Mouse (Mus musculus) myocyte (in vitro differentiated cells): Measurements from ENCODE around the gene Tsacc. TPM values are rescaled to one million over a fixed set of nuclear protein-coding genes. Genes with fewer than 3 reads are reported as not detected.
"Not testable (repeated sequence)": the region's sequence is repeated elsewhere in the genome, so short reads cannot be mapped to it uniquely, and the experiment has no call there.

Experiments
- H3K27me3 ChIP-seq: one replicate; pipeline ENCODE4 v1.6.1; 2011; ENCODE audit not compliant: control insufficient read depth, insufficient read depth, insufficient read length
- H3K36me3 ChIP-seq: one replicate; pipeline ENCODE4 v1.6.1; 2011; ENCODE audit not compliant: control insufficient read depth, insufficient read depth
- H3K4me2 ChIP-seq: one replicate; pipeline ENCODE4 v1.6.1; 2011; ENCODE audit warnings: low read depth, control low read depth
- H3K4me3 ChIP-seq: one replicate; pipeline ENCODE4 v1.5.1; 2011; ENCODE audit warnings: mild to moderate bottlenecking, control low read depth, moderate library complexity
- H3K79me2 ChIP-seq: one replicate; pipeline ENCODE4 v1.6.1; 2011; ENCODE audit not compliant: control insufficient read depth, insufficient read depth
- H3ac ChIP-seq: one replicate; pipeline ENCODE4 v1.6.1; 2011; ENCODE audit not compliant: control insufficient read depth, insufficient read length
- CEBPB ChIP-seq: IDR thresholded peaks from 2 replicates; pipeline ENCODE4 v1.6.1; 2011; ENCODE audit warnings: mild to moderate bottlenecking, moderate library complexity; ENCODE audit not compliant: poor library complexity, insufficient read depth, severe bottlenecking
- E2F4 ChIP-seq: IDR thresholded peaks from one replicate; pipeline ENCODE4 v1.6.1; 2011; ENCODE audit warnings: mild to moderate bottlenecking, control low read depth, moderate library complexity; ENCODE audit not compliant: insufficient read depth
- MAX ChIP-seq: IDR thresholded peaks from one replicate; pipeline ENCODE4 v1.6.1; 2011; ENCODE audit warnings: low read depth, mild to moderate bottlenecking, control low read depth
- MYOD1 ChIP-seq, 3 experiments: IDR thresholded peaks; one replicate each; pipeline ENCODE4 v1.6.1; 2011; ENCODE audit warnings: control low read depth in 2 of 3, low read depth in 2 of 3, mild to moderate bottlenecking in 2 of 3, moderate library complexity in 1 of 3; ENCODE audit not compliant: insufficient read length in 2 of 3, control insufficient read depth in 1 of 3
- MYOG ChIP-seq, 3 experiments: IDR thresholded peaks; one replicate each; pipeline ENCODE4 v1.6.1; 2011; ENCODE audit warnings: control low read depth in 2 of 3, low read depth in 2 of 3, mild to moderate bottlenecking in 2 of 3; ENCODE audit not compliant: insufficient read length in 2 of 3, control insufficient read depth in 1 of 3, insufficient read depth in 1 of 3
- POLR2A ChIP-seq: IDR thresholded peaks from one replicate; pipeline ENCODE4 v1.6.1; 2011; ENCODE audit warnings: low read depth, mild to moderate bottlenecking, control low read depth, moderate library complexity; ENCODE audit not compliant: insufficient read length
- POLR2AphosphoS2 ChIP-seq: IDR thresholded peaks from one replicate; pipeline ENCODE4 v1.6.1; 2011; ENCODE audit warnings: low read depth, control low read depth; ENCODE audit not compliant: insufficient read length
- REST ChIP-seq: IDR thresholded peaks from one replicate; pipeline ENCODE4 v1.6.1; 2011; ENCODE audit warnings: mild to moderate bottlenecking, control low read depth, moderate library complexity; ENCODE audit not compliant: insufficient read depth, insufficient read length
- SRF ChIP-seq: IDR thresholded peaks from one replicate; pipeline ENCODE4 v1.6.1; 2011; ENCODE audit warnings: low read depth; ENCODE audit not compliant: control insufficient read depth, insufficient read length
- TCF12 ChIP-seq: IDR thresholded peaks from one replicate; pipeline ENCODE4 v1.6.1; 2011; ENCODE audit warnings: mild to moderate bottlenecking, control low read depth; ENCODE audit not compliant: poor library complexity, insufficient read depth, severe bottlenecking
- TCF3 ChIP-seq: IDR thresholded peaks from one replicate; pipeline ENCODE4 v1.6.1; 2011; ENCODE audit warnings: low read depth, control low read depth; ENCODE audit not compliant: insufficient read length
- USF1 ChIP-seq: IDR thresholded peaks from one replicate; pipeline ENCODE4 v1.6.1; 2011; ENCODE audit warnings: low read depth, mild to moderate bottlenecking, control low read depth, moderate library complexity
- polyA plus RNA-seq: library from polyadenylated mRNA; unstranded; fragments of >200 nt; fragmentation: generic; extraction: Trizol; gene quantifications from one replicate; pipeline ENCODE4 v1.2.1, GENCODE M21; 2012; ENCODE audit warnings: missing spikeins

Tsacc gene
- polyA plus RNA-seq, 1 experiment: 2.7 TPM

GRCm38 (mm10) chr3:88268991-88269390 lies 27.8 kb downstream of the Tsacc start:
- H3K27me3 ChIP-seq: peaks cover 16% of the 10 kb centered on the region
- TF ChIP-seq SRF: no peak
- no peak for TF ChIP-seq POLR2AphosphoS2
- no peak for TF ChIP-seq TCF3
- TF ChIP-seq MYOD1 (IDR thresholded peaks at IDR 0.05; ENCODE audit: control insufficient read depth in 1 of 3, insufficient read length in 2 of 3, low read depth in 2 of 3): no peak
- no peak for TF ChIP-seq REST
- no peak for TF ChIP-seq USF1
- no peak for TF ChIP-seq MYOG (IDR thresholded peaks at IDR 0.05; ENCODE audit: control insufficient read depth in 1 of 3, insufficient read depth in 1 of 3, insufficient read length in 2 of 3, low read depth in 2 of 3)
- no peak for TF ChIP-seq CEBPB
- no peak for TF ChIP-seq MAX
- no peak for TF ChIP-seq E2F4
- TF ChIP-seq TCF12: no peak
- TF ChIP-seq POLR2A: no peak
- H3ac ChIP-seq: no peak overlapping the region
- H3K79me2 ChIP-seq: no peaks in the 10 kb centered on the region
- H3K36me3 ChIP-seq: no peaks in the 10 kb centered on the region
- no peak overlapping the region for H3K4me3 ChIP-seq
- H3K4me2 ChIP-seq: no peak overlapping the region

GRCm38 (mm10) chr3:88268014-88268413 lies 28.8 kb downstream of the Tsacc start:
- H3K79me2 ChIP-seq, H3ac ChIP-seq, H3K36me3 ChIP-seq, H3K4me2 ChIP-seq, H3K4me3 ChIP-seq: not testable (repeated sequence)
- peaks cover 16% of the 10 kb centered on the region for H3K27me3 ChIP-seq

GRCm38 (mm10) chr3:88262346-88262745 lies 34.5 kb downstream of the Tsacc start:
- Histone ChIP-seq H3ac (no peak overlapping the region), H3K79me2 (no peaks in the 10 kb centered on the region), H3K36me3 (no peaks in the 10 kb centered on the region), H3K4me2 (no peak overlapping the region), H3K27me3 (peaks cover 30% of the 10 kb centered on the region), H3K4me3 (no peak overlapping the region)
- TF ChIP-seq TCF12: no peak
- no peak for TF ChIP-seq CEBPB
- no peak for TF ChIP-seq MAX
- no peak for TF ChIP-seq MYOG (IDR thresholded peaks at IDR 0.05; ENCODE audit: control insufficient read depth in 1 of 3, insufficient read depth in 1 of 3, insufficient read length in 2 of 3, low read depth in 2 of 3)
- no peak for TF ChIP-seq USF1
- no peak for TF ChIP-seq MYOD1 (IDR thresholded peaks at IDR 0.05; ENCODE audit: control insufficient read depth in 1 of 3, insufficient read length in 2 of 3, low read depth in 2 of 3)
- TF ChIP-seq E2F4: no peak
- no peak for TF ChIP-seq POLR2AphosphoS2
- TF ChIP-seq REST: no peak
- no peak for TF ChIP-seq POLR2A
- no peak for TF ChIP-seq SRF
- TF ChIP-seq TCF3: no peak

GRCm38 (mm10) chr3:88256382-88256781 lies 40.4 kb downstream of the Tsacc start:
- Histone ChIP-seq H3ac (no peak overlapping the region), H3K4me2 (no peak overlapping the region), H3K27me3 (peaks cover 75% of the 10 kb centered on the region), H3K36me3 (no peaks in the 10 kb centered on the region), H3K79me2 (no peaks in the 10 kb centered on the region), H3K4me3 (no peak overlapping the region)
- no peak for TF ChIP-seq POLR2AphosphoS2
- TF ChIP-seq USF1: no peak
- no peak for TF ChIP-seq MAX
- no peak for TF ChIP-seq POLR2A
- no peak for TF ChIP-seq CEBPB
- TF ChIP-seq MYOD1 (IDR thresholded peaks at IDR 0.05; ENCODE audit: control insufficient read depth in 1 of 3, insufficient read length in 2 of 3, low read depth in 2 of 3): no peak
- TF ChIP-seq SRF: no peak
- TF ChIP-seq E2F4: no peak
- no peak for TF ChIP-seq REST
- TF ChIP-seq TCF12: no peak
- TF ChIP-seq TCF3: no peak
- TF ChIP-seq MYOG (IDR thresholded peaks at IDR 0.05; ENCODE audit: control insufficient read depth in 1 of 3, insufficient read depth in 1 of 3, insufficient read length in 2 of 3, low read depth in 2 of 3): no peak

- H3ac ChIP-seq: no peak overlapping the region
- H3K79me2 ChIP-seq: no peaks in the 10 kb centered on the region
- no peaks in the 10 kb centered on the region for H3K36me3 ChIP-seq
- peaks cover 71% of the 10 kb centered on the region for H3K27me3 ChIP-seq
- no peak for TF ChIP-seq E2F4
- TF ChIP-seq MAX: no peak
- TF ChIP-seq SRF: no peak
- no peak for TF ChIP-seq MYOD1 (IDR thresholded peaks at IDR 0.05; ENCODE audit: control insufficient read depth in 1 of 3, insufficient read length in 2 of 3, low read depth in 2 of 3)
- TF ChIP-seq USF1: no peak
- TF ChIP-seq TCF12: no peak
- TF ChIP-seq TCF3: no peak
- no peak for TF ChIP-seq CEBPB
- TF ChIP-seq POLR2AphosphoS2: no peak
- no peak for TF ChIP-seq POLR2A
- no peak for TF ChIP-seq MYOG (IDR thresholded peaks at IDR 0.05; ENCODE audit: control insufficient read depth in 1 of 3, insufficient read depth in 1 of 3, insufficient read length in 2 of 3, low read depth in 2 of 3)
- no peak overlapping the region for H3K4me3 ChIP-seq
- no peak overlapping the region for H3K4me2 ChIP-seq
Observed at GRCm38 (mm10) chr3:88255950-88256349, 40.8 kb downstream of the Tsacc start.
